Mouse (Mus musculus) spleen, adult 2 months (tissue): ENCODE measurements around the gene Hmga1.

Experiments
- CTCF ChIP-seq: fragments of 200-500 bp; IDR thresholded peaks from 2 replicates; pipeline ENCODE4 v1.5.1; 2011; ENCODE audit warnings: mild to moderate bottlenecking, inconsistent platforms; ENCODE audit not compliant: insufficient read depth, insufficient read length, insufficient replicate concordance; ENCODE audit errors: extremely low read depth
- POLR2A ChIP-seq: fragments of 200-500 bp; IDR thresholded peaks from 2 replicates; pipeline ENCODE4 v1.6.1; 2011; ENCODE audit warnings: low read depth, low read length, inconsistent platforms

GRCm38 (mm10) chr17:27534718-27535117 lies 21.6 kb upstream of the Hmga1 start:
- TF ChIP-seq CTCF = peak; percentile 100
- TF ChIP-seq POLR2A = no peak
